Mouse (Mus musculus) brain, adult 2 months (tissue): ENCODE data around the gene Sgtb.
A peak's percentile ranks its signal among the peaks of the same experiment; 100 is the strongest.

ENCODE experiments used
- DNase-seq: peaks from one replicate; pipeline ENCODE4 v3.0.0; 2011; ENCODE audit warnings: low read depth, low spot score

Sgtb gene

GRCm38 (mm10) chr13:104109288-104109815 lies at the start of gene Sgtb, which contains the start of gene Nln:
Gene Sgtb, plus strand, starts transcription at chr13:104109741.
Gene Nln, minus strand, starts transcription at chr13:104109614.
- DNase-seq, result peak; percentile 94

DNA sequence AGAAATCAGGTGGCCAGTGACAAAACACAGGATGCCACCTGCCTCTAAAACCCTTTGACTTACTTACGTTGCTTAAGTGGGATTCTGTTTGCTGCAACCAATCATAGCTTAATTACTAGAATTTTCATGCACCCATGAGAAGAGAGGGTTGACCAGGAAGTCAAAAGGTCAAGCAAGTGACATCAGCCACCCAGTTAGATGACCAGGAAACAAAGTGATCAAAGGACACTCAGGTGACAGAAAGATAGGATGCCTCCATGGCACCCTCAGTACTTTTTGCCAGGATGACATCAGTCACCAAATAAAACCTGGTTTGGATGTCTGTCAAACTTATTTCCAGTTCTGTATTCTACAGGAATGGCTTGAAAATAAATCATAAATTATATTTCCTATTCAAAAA lies 49.3 kb upstream of the Sgtb start:
- DNase-seq, result no peak

GRCm38 (mm10) chr13:104061975-104062750 lies 47.4 kb upstream of the Sgtb start:
- DNase-seq, result peak; percentile 90

DNA sequence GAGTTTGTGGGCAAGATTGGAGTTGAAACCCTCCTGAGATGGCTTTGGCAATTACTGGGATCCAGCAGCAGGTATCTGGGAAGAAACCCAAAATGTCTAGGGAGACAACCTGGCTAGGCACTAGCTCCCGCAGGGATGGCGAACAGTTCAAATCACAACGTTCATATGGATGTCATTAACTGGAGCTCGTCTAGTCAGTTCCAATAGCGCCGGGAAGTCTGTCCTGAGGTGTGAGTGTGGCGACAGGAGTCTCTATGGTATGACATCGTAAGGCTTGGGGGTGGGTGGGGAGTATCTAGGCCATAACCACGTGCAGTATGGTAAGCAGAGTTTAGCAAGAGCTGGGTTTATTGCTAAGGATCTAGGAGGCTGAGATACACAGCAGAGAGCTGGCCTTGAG lies 46.5 kb upstream of the Sgtb start:
- DNase-seq, result peak; percentile 73

DNA sequence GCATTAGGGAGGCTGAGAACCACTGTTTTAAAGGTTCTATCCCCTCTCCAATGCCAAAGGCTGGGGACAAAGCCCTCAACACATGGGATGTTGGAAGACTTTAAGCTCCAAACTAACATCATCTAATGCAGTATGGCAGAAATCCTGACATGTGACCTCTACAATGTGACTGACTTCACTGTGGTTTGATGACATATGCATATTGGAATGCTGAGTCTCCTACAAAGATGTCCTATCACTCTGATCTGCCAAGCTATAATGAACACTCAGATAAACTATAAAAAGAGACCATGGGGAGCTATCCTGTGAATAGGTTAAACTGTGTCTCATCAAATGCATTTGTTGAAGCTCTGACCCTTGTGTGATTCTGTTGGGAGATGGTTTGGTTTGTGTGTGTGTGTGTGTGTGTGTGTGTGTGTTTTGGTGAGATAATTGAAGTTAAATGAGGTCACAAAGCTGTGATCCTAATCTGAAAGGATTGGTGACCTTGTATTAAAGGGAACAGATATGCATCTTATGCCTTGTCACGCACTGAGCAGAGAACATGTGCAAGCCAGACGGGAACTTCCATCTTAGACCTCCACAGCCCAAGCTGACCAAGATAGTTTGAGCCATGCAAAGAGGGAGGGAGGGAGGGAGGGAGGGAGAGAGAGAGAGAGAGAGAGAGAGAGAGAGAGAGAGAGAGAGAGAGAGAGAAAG lies 43.7 kb upstream of the Sgtb start:
- no peak for DNase-seq

- no peak for DNase-seq
Observed at GRCm38 (mm10) chr13:104069216-104069615, 40.3 kb upstream of the Sgtb start.

DNA sequence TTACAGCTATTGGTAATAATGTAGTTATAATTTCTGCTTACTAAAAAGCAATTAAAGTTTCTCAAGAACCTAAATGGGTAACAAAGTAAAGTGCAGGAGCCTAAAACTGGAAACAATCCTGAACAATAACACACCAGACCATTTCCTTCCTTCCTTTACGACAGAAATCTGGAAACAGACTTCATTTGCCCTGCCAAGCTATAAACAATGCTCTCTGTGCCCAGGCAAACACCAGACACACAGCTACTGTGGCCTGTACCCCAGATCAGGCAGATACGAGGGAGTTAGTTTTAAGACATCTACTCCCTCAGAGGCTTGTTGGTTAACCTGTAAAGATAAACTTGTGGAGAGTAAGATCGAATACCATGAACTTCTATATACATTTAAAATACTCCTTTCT lies 38.8 kb upstream of the Sgtb start:
- no peak for DNase-seq

- peak; percentile 31 for DNase-seq
Observed at GRCm38 (mm10) chr13:104072351-104072750, 37.2 kb upstream of the Sgtb start.

- no peak for DNase-seq
Observed at GRCm38 (mm10) chr13:104074230-104074629, 35.3 kb upstream of the Sgtb start.

GRCm38 (mm10) chr13:104074731-104075130 lies 34.8 kb upstream of the Sgtb start:
- DNase-seq, result no peak

- no peak for DNase-seq
Observed at GRCm38 (mm10) chr13:104076993-104077392, 32.5 kb upstream of the Sgtb start.

DNA sequence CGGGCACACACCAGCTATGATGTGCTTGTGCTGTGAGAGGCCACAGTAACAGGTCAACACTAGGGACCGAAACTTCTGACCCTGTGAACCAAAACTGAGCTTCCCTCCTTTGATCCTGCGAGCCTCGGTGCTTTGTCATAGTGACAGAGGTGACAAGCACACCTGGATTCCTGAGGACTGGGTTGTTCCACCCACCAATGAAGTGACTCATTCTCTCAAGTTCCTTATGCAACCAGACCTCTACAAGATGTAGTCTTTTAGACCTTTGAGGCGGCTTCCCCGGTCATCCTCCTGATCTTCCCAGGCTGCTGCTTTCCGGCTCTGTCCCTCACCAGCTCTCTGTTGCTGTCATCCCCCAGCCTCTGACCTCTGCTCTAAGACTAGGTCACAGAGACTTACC lies 27.0 kb upstream of the Sgtb start:
- peak; percentile 47 for DNase-seq

DNA sequence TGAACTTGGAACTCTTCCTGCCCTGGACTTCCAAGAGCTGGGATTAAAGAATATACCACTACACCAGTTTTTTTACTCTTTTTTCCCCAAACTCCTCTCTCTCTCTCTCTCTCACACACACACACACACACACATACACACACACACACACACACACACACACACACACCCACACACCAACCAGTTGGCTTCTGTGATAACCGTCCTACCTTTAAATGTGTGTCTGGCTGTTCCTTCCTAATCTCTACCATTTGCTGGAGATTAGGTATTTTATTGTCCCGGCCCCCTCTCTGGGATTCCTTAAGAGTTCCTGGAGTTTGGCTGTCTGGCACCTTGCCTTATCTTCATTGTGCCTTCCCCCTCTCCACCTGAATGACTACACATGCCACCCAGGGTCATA lies 24.9 kb upstream of the Sgtb start:
- no peak for DNase-seq

- DNase-seq, result peak; percentile 49
Observed at GRCm38 (mm10) chr13:104089387-104089786, 20.2 kb upstream of the Sgtb start.

DNA sequence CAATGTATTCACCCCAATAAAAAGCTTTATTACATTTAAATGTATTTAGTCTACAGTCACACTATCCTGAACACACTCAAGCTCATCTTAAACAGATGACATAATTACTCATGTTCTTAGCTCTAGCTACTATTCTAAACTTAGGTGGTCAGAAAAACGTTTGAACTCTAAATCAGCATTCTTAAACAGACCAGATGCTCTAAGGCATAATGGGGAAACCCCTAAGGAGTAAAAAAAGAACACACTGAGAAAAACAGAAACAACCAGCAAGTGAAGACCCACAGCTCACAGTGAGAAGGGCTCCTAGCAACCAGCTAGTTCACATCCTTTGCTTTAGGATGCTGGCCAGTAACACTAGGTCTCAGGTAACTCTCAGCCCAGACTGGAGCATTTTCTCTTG lies 17.8 kb upstream of the Sgtb start:
- no peak for DNase-seq

DNA sequence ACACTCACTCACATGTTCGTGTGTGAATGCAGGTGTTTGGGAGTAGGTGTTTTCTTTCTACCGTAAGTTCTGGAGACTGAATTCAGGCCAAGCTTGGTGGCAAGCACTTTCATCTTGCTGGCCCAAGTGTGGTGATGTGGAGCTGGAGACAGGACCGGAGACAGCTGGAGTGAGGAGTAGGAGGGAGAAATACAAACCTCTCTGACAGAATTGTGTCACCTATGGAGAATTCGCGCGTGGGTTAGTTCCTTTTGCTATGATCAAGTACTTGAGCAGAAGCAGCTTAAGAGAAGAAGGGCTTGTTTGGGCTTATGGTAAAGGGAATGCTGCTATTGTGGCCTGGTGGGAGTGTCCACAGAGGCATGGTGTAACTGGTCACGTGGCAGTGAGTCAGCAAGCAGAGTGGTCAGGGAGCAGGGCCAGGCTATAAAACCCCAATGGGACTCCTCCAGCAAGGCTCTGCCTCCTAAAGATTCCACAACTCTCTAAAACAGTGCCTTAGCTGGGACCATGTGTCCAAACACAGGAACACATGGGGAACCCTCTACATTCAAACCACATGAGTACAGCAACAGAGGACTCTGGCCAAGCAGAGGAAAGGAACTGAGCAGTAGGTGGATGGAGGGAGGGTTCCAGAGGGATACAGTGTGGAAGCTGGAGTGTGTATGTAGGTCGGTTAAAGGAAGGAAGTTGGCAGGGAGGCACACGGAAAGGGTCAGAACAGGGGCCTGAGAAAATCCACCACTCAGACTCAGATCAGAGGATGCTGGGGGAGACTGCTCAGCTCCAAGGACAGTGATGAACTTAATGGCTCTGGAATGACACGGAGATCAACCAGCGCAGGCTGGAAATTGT lies 14.8 kb upstream of the Sgtb start:
- DNase-seq, result peak; percentile 58

DNA sequence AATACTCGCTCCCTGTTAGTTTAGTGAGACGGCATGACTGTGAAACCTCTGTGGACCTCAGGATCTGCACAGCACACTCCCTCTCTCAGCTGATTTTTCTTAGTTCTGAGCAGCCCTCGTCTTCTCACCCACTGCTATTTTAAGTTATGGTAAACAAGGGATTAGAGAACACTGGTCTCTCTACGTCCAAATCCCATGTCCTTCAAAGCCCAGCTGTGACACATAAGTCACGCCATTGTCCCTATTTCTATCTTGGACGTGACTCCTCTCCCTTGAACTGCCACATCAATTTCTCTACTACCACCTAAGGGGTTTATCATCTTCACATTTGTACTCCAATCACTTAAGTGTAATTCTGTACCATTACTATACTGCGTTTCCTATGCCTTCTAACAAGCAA lies 13.6 kb upstream of the Sgtb start:
- DNase-seq, result no peak

GRCm38 (mm10) chr13:104097190-104097589 lies 12.4 kb upstream of the Sgtb start:
- DNase-seq, result no peak

- DNase-seq, result no peak
Observed at GRCm38 (mm10) chr13:104100416-104100815, 9.1 kb upstream of the Sgtb start.

- no peak for DNase-seq
Observed at GRCm38 (mm10) chr13:104101606-104102235, 7.8 kb upstream of the Sgtb start.

- peak; percentile 46 for DNase-seq
Observed at GRCm38 (mm10) chr13:104108651-104109287, 772 bp upstream of the Sgtb start.
